Mouse (Mus musculus) macrophage (primary cell): ENCODE results near the gene Tmem40. TPM values are rescaled to one million over a fixed set of nuclear protein-coding genes. Genes with fewer than 3 reads are reported as not detected.
A peak's percentile ranks its signal among the peaks of the same experiment; 100 is the strongest.

ENCODE experiments used
- H3K27ac ChIP-seq: fragments of 350-480 bp; formaldehyde crosslinking; 2 replicates; pipeline ENCODE4 v1.9.0; 2021
- H3K36me3 ChIP-seq: fragments of 350-480 bp; formaldehyde crosslinking; 2 replicates; pipeline ENCODE4 v1.9.0; 2021; ENCODE audit errors: inconsistent target
- H3K4me3 ChIP-seq: fragments of 350-480 bp; formaldehyde crosslinking; 2 replicates; pipeline ENCODE4 v1.9.0; 2021; ENCODE audit errors: inconsistent target
- H3K79me2 ChIP-seq: fragments of 350-480 bp; formaldehyde crosslinking; 2 replicates; pipeline ENCODE4 v1.9.0; 2021; ENCODE audit errors: inconsistent target
- WGBS: methylation state at CpG from one replicate; pipeline ENCODE4 v1.1.7; 2026; ENCODE audit warnings: inconsistent platforms; ENCODE audit not compliant: missing documents; 5-methylcytosine and 5-hydroxymethylcytosine counted together
- polyA plus RNA-seq: library from polyadenylated mRNA; stranded (reverse); fragments of 250-400 nt; gene quantifications from 3 replicates; pipeline ENCODE4 v1.2.4, GENCODE M21; 2018; ENCODE audit warnings: inconsistent platforms

Gene Tmem40
- polyA plus RNA-seq, 1 experiment from 2014 or later: 0.86 TPM

- Histone ChIP-seq H3K36me3 (no peaks in the 10 kb centered on the region), H3K79me2 (no peaks in the 10 kb centered on the region), H3K4me3 (no peak overlapping the region), H3K27ac (no peak overlapping the region)
- 51% methylated on average over 9 of the region's 9 CpGs for WGBS
These were observed 14.2 kb upstream of the Tmem40 start for GRCm38 (mm10) chr6:115776363-115776762.

- Histone ChIP-seq H3K4me3 (no peak overlapping the region), H3K79me2 (no peaks in the 10 kb centered on the region)
These were observed 13.6 kb upstream of the Tmem40 start for GRCm38 (mm10) chr6:115775838-115776237.

GRCm38 (mm10) chr6:115774501-115774921 lies 12.3 kb upstream of the Tmem40 start, which contains the start of gene Cand2:
Gene Cand2 (plus strand): TSS chr6:115774538.
- H3K36me3 ChIP-seq: no peaks in the 10 kb centered on the region
- WGBS: 11% methylated on average over 17 of the region's 28 CpGs
- no peaks in the 10 kb centered on the region for H3K79me2 ChIP-seq
- peak within 1 kb of the TSS; percentile 15 for H3K4me3 ChIP-seq
- H3K27ac ChIP-seq: no peak within 1 kb of the TSS

More at GRCm38 (mm10) chr6:115775838-115776237, 13.6 kb upstream of the Tmem40 start:
- Histone ChIP-seq H3K36me3 (no peaks in the 10 kb centered on the region), H3K27ac (no peak overlapping the region)
- WGBS: 73% methylated on average over 3 of the region's 3 CpGs

- no peak overlapping the region for H3K27ac ChIP-seq
- no peaks in the 10 kb centered on the region for H3K79me2 ChIP-seq
- WGBS: 0% methylated on average over 4 of the region's 14 CpGs
- peak overlapping the region; percentile 15 for H3K4me3 ChIP-seq
- no peaks in the 10 kb centered on the region for H3K36me3 ChIP-seq
These were observed 11.8 kb upstream of the Tmem40 start for GRCm38 (mm10) chr6:115773966-115774413.

- WGBS: no CpG with 5 or more reads among the region's 1 CpGs
- H3K36me3 ChIP-seq: no peaks in the 10 kb centered on the region
- H3K79me2 ChIP-seq: no peaks in the 10 kb centered on the region
- no peak overlapping the region for H3K4me3 ChIP-seq
- H3K27ac ChIP-seq: no peak overlapping the region
These were observed 10.4 kb upstream of the Tmem40 start for GRCm38 (mm10) chr6:115772604-115773003.

GRCm38 (mm10) chr6:115772201-115772600 lies 10.0 kb upstream of the Tmem40 start:
- H3K27ac ChIP-seq: no peak overlapping the region
- no peaks in the 10 kb centered on the region for H3K36me3 ChIP-seq
- 76% methylated on average over 4 of the region's 6 CpGs for WGBS
- no peaks in the 10 kb centered on the region for H3K79me2 ChIP-seq
- H3K4me3 ChIP-seq: no peak overlapping the region

- Histone ChIP-seq H3K79me2 (no peaks in the 10 kb centered on the region), H3K27ac (no peak overlapping the region), H3K4me3 (no peak overlapping the region), H3K36me3 (no peaks in the 10 kb centered on the region)
- 86% methylated on average over 4 of the region's 4 CpGs for WGBS
These were observed 8.6 kb upstream of the Tmem40 start for GRCm38 (mm10) chr6:115770852-115771251.

GRCm38 (mm10) chr6:115770059-115770670 lies 8.0 kb upstream of the Tmem40 start:
- Histone ChIP-seq H3K27ac (no peak overlapping the region), H3K79me2 (no peaks in the 10 kb centered on the region), H3K4me3 (no peak overlapping the region), H3K36me3 (no peaks in the 10 kb centered on the region)
- 52% methylated on average over 17 of the region's 20 CpGs for whole genome bisulfite sequencing

- Histone ChIP-seq H3K36me3 (no peaks in the 10 kb centered on the region), H3K79me2 (no peaks in the 10 kb centered on the region), H3K4me3 (no peak overlapping the region), H3K27ac (no peak overlapping the region)
- WGBS: 55% methylated on average over 4 of the region's 4 CpGs
These were observed 6.0 kb upstream of the Tmem40 start for GRCm38 (mm10) chr6:115768207-115768606.

- no peak overlapping the region for H3K27ac ChIP-seq
- H3K79me2 ChIP-seq: no peaks in the 10 kb centered on the region
- H3K4me3 ChIP-seq: no peak overlapping the region
- no peaks in the 10 kb centered on the region for H3K36me3 ChIP-seq
- 45% methylated on average over 9 of the region's 9 CpGs for WGBS
These were observed 5.1 kb upstream of the Tmem40 start for GRCm38 (mm10) chr6:115767357-115767756.

- WGBS: 15% methylated on average over 7 of the region's 7 CpGs
- Histone ChIP-seq H3K4me3 (no peak overlapping the region), H3K27ac (peak overlapping the region; percentile 71)
These were observed 2.0 kb upstream of the Tmem40 start for GRCm38 (mm10) chr6:115764179-115764578.

GRCm38 (mm10) chr6:115760982-115761381 lies 1.2 kb downstream of the Tmem40 start:
- Histone ChIP-seq H3K36me3 (no peaks in the 10 kb centered on the region), H3K79me2 (no peaks in the 10 kb centered on the region), H3K4me3 (no peak overlapping the region), H3K27ac (no peak overlapping the region)
- WGBS: 49% methylated on average over 4 of the region's 4 CpGs

More at GRCm38 (mm10) chr6:115764179-115764578, 2.0 kb upstream of the Tmem40 start:
- H3K79me2 ChIP-seq: no peaks in the 10 kb centered on the region
- H3K36me3 ChIP-seq: no peaks in the 10 kb centered on the region

- H3K4me3 ChIP-seq: no peak overlapping the region
- 96% methylated on average over 4 of the region's 4 CpGs for WGBS
- H3K27ac ChIP-seq: peak overlapping the region; percentile 12; the same call in 1 of the 2 replicates
These were observed 2.1 kb downstream of the Tmem40 start for GRCm38 (mm10) chr6:115760137-115760536.

GRCm38 (mm10) chr6:115759461-115759860 lies 2.7 kb downstream of the Tmem40 start:
- 21% methylated on average over 5 of the region's 5 CpGs for WGBS
- Histone ChIP-seq H3K4me3 (no peak overlapping the region), H3K36me3 (no peaks in the 10 kb centered on the region), H3K79me2 (no peaks in the 10 kb centered on the region), H3K27ac (peak overlapping the region; percentile 12; the same call in 1 of the 2 replicates)

More at GRCm38 (mm10) chr6:115760137-115760536, 2.1 kb downstream of the Tmem40 start:
- Histone ChIP-seq H3K36me3 (no peaks in the 10 kb centered on the region), H3K79me2 (no peaks in the 10 kb centered on the region)

GRCm38 (mm10) chr6:115758981-115759435 lies 3.2 kb downstream of the Tmem40 start:
- 20% methylated on average over 8 of the region's 9 CpGs for WGBS
- H3K27ac ChIP-seq: peak overlapping the region; percentile 12; the same call in 1 of the 2 replicates
- H3K4me3 ChIP-seq: no peak overlapping the region
- no peaks in the 10 kb centered on the region for H3K79me2 ChIP-seq
- H3K36me3 ChIP-seq: no peaks in the 10 kb centered on the region
